Mouse (Mus musculus) activated CD4-positive, CD25-positive, alpha-beta regulatory T cell (primary cell): ENCODE measurements around the gene Gm4846. TPM values are rescaled to one million over a fixed set of nuclear protein-coding genes. Genes with fewer than 3 reads are reported as not detected.

ENCODE experiments used
- polyA plus RNA-seq, 2 experiments: library from polyadenylated mRNA; unstranded; fragments of 100-300 nt; shearing (Covaris generic); gene quantifications; one replicate each; pipeline ENCODE4 v1.2.1; 2017

Gene Gm4846
- not detected for polyA plus RNA-seq

DNA sequence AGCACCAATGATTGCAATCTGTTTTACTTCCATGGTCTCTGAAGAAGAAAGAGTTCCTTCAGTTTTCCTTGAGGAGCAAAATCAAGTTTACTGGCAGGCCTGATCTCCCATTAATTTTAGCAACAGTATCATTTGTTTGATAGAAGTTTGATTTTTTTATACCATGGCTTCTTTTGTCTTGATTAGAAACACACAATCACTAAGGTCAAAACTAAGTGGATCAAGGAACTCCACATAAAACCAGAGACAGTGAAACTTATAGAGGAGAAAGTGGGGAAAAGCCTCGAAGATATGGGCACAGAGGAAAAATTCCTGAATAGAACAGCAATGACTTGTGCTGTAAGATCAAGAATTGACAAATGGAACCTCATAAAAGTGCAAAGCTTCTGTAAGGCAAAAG lies at the start of gene Gm4846:
Gene Gm4846 (minus strand): TSS at position 101 of the 400 bp plus-strand sequence.

Other genes with a start within 250 kb of the Gm4846 start
- under 1 TPM in 1 of 2 experiments, not detected in 1; 0.26 TPM for gene Ildr2, start 243.4 kb downstream of the Gm4846 start, polyA plus RNA-seq
- gene Tada1, start 118.5 kb downstream of the Gm4846 start, polyA plus RNA-seq, result 10 to 100 TPM; 52.7 to 60.4 TPM
- gene Pogk, start 87.7 kb downstream of the Gm4846 start, polyA plus RNA-seq, result 1 to 10 TPM; 3.4 to 5.2 TPM
- gene Gm4847, start 150.1 kb upstream of the Gm4846 start, polyA plus RNA-seq, result under 1 TPM in 1 of 2 experiments, not detected in 1; 0.06 TPM
- gene Fmo9, start 184.3 kb upstream of the Gm4846 start, polyA plus RNA-seq, result not detected